Mouse (Mus musculus) intestine, embryonic 15.5 days (tissue): ENCODE measurements around the gene Eid1. TPM values are rescaled to one million over a fixed set of nuclear protein-coding genes. Genes with fewer than 3 reads are reported as not detected.

Experiments used
- ATAC-seq: fragments of 200-750 bp; cut with Nextera tagmentation; 2 replicates; pipeline ENCODE4 v1.8.0; 2017; ENCODE audit warnings: moderate TSS enrichment, moderate library complexity
- H3K27ac ChIP-seq: fragments of 300-500 bp; sonication (generic); 2 replicates; pipeline ENCODE4 v1.5.1; 2015; ENCODE audit warnings: mild to moderate bottlenecking, inconsistent platforms
- H3K27me3 ChIP-seq: fragments of 300-500 bp; sonication (generic); replicated peaks from 2 replicates; pipeline ENCODE4 v1.6.1; 2015; ENCODE audit warnings: inconsistent platforms
- H3K36me3 ChIP-seq: fragments of 300-500 bp; sonication (generic); 2 replicates; pipeline ENCODE4 v1.6.1; 2015; ENCODE audit warnings: inconsistent platforms
- H3K4me1 ChIP-seq: fragments of 300-500 bp; sonication (generic); replicated peaks from 2 replicates; pipeline ENCODE4 v1.6.1; 2015; ENCODE audit warnings: inconsistent platforms
- H3K4me2 ChIP-seq: fragments of 300-500 bp; sonication (generic); replicated peaks from 2 replicates; pipeline ENCODE4 v1.6.1; 2015; ENCODE audit warnings: mild to moderate bottlenecking, inconsistent platforms
- H3K4me3 ChIP-seq: fragments of 300-500 bp; sonication (generic); replicated peaks from 2 replicates; pipeline ENCODE4 v1.5.1; 2015; ENCODE audit warnings: inconsistent platforms
- H3K9ac ChIP-seq: fragments of 300-500 bp; sonication (generic); 2 replicates; pipeline ENCODE4 v1.6.1; 2015; ENCODE audit warnings: inconsistent platforms
- H3K9me3 ChIP-seq: fragments of 300-500 bp; sonication (generic); 2 replicates; pipeline ENCODE4 v1.6.1; 2016; ENCODE audit warnings: inconsistent platforms
- WGBS: fragments of 180-500 bp; shearing (Covaris S2); methylation state at CpG from one replicate; pipeline ENCODE4 v1.1.7; 2015; 5-methylcytosine and 5-hydroxymethylcytosine counted together
- polyA plus RNA-seq: library from polyadenylated mRNA; unstranded; fragments of >200 nt; fragmentation: Nextera tagmentation; extraction: Ambion mirVana; gene quantifications from 2 replicates; pipeline ENCODE4 v1.2.1, GENCODE M21; 2015

The Eid1 gene
- polyA plus RNA-seq, 1 experiment from 2014 or later = 114 TPM

DNA sequence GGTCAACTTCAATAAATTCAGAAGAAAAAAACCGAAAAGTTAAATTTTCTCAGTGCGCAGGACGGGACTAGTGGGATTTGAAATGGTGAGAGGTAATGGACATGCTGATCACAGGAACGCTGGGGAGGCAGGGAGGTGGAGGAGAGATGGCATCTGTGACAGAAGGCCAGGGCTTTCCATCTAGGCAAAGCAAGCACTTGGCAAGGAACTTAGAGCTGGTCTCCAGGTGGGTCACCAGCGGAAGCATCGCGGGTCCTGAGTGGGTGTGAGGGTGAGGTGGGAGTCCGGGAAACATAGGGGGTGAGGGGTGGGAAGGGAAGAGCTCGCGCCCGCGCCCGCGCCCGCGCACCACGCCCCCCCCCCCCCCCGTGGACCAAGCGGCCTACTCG lies 333 bp upstream of the Eid1 start:
- no peaks in the 10 kb centered on the region for H3K27me3 ChIP-seq
- peak overlapping the region; percentile 73 for H3K4me2 ChIP-seq
- peak overlapping the region; percentile 90 for H3K9ac ChIP-seq
- H3K4me3 ChIP-seq = peak overlapping the region; percentile 78
- peak overlapping the region; percentile 89 for H3K27ac ChIP-seq
- 12% methylated on average over 18 of the region's 20 CpGs for WGBS
- H3K9me3 ChIP-seq = no peaks in the 10 kb centered on the region
- peak; percentile 74 for ATAC-seq
- H3K36me3 ChIP-seq = no peaks in the 10 kb centered on the region
- no peaks in the 10 kb centered on the region; the same call in 1 of the 2 replicates for H3K4me1 ChIP-seq

DNA sequence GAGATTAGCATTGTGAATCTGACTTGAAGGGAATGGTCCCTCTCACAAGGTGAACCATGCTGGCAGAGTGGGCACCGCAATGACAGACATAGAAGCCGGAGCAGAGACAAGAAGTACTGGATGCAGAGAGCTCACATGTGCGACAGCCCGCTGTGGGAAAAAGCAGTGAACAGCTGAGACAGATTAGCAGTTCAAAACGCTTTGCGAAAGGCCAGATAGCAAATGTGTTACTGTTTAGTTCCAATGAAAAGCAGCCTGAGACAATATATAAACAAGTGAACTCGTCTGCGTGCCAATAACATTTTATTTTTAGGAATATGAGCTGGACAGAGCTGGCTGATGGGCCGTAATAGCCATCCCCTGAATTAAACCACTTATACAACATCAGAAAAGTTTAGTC lies 8.9 kb downstream of the Eid1 start:
- ATAC-seq = no peak
- Histone ChIP-seq H3K4me1 (peaks cover 13% of the 10 kb centered on the region), H3K4me2 (no peak overlapping the region), H3K27ac (no peak overlapping the region), H3K4me3 (no peak overlapping the region), H3K27me3 (no peaks in the 10 kb centered on the region), H3K9me3 (no peaks in the 10 kb centered on the region), H3K9ac (no peak overlapping the region), H3K36me3 (no peaks in the 10 kb centered on the region)
- WGBS = 56% methylated on average over 9 of the region's 9 CpGs

DNA sequence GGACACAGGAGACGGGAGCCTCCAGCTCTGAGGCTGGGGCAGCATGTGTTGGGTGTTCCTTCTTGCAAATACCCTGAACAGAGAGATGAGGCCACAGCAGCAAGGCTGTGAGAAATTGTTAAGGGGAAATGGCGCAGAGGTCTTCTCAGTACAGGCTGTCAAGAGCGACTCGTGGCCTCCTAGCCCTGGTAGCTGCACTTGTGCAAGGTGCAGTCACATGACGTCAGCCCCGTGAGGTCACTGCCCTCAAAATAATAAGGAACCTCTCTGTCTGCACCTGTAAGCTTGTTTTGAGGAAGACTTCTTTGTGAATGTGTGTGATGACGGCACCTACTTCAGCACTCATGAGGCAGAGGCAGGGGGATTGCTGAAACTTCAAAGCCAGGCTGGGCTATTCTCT lies 11.0 kb downstream of the Eid1 start:
- Histone ChIP-seq H3K9ac (no peak overlapping the region), H3K36me3 (no peaks in the 10 kb centered on the region), H3K9me3 (no peaks in the 10 kb centered on the region), H3K4me1 (peaks cover 13% of the 10 kb centered on the region), H3K27ac (no peak overlapping the region), H3K27me3 (no peaks in the 10 kb centered on the region), H3K4me3 (no peak overlapping the region), H3K4me2 (no peak overlapping the region)
- ATAC-seq = peak; percentile 66
- WGBS = 76% methylated on average over 7 of the region's 7 CpGs

GRCm38 (mm10) chr2:125684559-125685440 lies 11.9 kb downstream of the Eid1 start:
- no peak overlapping the region for H3K4me3 ChIP-seq
- H3K9ac ChIP-seq = no peak overlapping the region
- ATAC-seq = peak; percentile 70
- H3K36me3 ChIP-seq = no peaks in the 10 kb centered on the region
- peaks cover 13% of the 10 kb centered on the region for H3K4me1 ChIP-seq
- no peak overlapping the region for H3K4me2 ChIP-seq
- no peaks in the 10 kb centered on the region for H3K9me3 ChIP-seq
- no peaks in the 10 kb centered on the region for H3K27me3 ChIP-seq
- 50% methylated on average over 10 of the region's 10 CpGs for WGBS
- H3K27ac ChIP-seq = no peak overlapping the region

GRCm38 (mm10) chr2:125685441-125686150 lies 12.7 kb downstream of the Eid1 start:
- Histone ChIP-seq H3K9me3 (no peaks in the 10 kb centered on the region), H3K4me3 (no peak overlapping the region), H3K27ac (no peak overlapping the region), H3K4me1 (peaks cover 13% of the 10 kb centered on the region), H3K36me3 (no peaks in the 10 kb centered on the region), H3K27me3 (no peaks in the 10 kb centered on the region), H3K9ac (no peak overlapping the region), H3K4me2 (no peak overlapping the region)
- no peak for ATAC-seq
- WGBS = 69% methylated on average over 9 of the region's 9 CpGs

DNA sequence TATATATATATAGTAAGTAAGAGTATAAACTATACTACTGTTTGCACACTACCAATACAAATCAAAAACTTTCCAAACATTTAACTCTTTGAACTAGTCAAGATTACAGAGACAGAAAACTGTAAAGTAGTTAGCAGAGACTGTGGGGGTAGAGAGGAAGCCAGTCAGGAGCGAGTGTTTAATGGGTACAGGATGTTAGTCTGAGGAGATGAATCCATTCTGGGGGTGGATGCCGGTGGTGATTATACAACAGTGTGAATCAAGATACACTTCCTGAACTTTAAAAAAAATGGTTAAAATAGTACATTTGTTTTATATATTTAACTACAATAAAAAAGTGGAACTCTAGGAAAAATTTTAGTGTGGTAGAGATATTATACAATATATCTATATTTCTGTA lies 19.1 kb downstream of the Eid1 start:
- Histone ChIP-seq H3K4me1 (0 out of 2 replicates have a peak, but pooled peaks cover 3% of the 10 kb centered on the region), H3K27me3 (no peaks in the 10 kb centered on the region), H3K9ac (no peak overlapping the region), H3K4me3 (no peak overlapping the region), H3K4me2 (no peak overlapping the region), H3K27ac (no peak overlapping the region), H3K9me3 (no peaks in the 10 kb centered on the region), H3K36me3 (no peaks in the 10 kb centered on the region)
- no peak for ATAC-seq
- WGBS = 55% methylated on average over 2 of the region's 2 CpGs

DNA sequence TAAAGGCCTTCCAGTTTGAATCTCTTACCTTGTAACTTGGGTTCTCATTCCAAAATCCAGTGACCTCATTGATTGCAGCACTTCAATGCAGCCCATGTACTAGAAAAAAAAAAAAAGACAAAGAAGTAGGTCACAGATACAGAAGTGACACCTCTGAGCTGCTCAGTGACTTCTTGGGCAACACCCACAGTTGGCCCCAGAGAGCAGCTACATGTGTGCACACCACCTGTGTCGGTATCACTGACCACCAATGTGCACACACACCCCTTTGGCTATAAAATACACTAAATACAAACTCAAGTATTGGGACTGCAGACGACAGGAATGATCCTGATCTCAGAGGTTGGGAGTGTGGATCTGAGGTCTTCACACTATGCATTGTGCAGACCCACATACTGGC lies 21.9 kb downstream of the Eid1 start:
- no peak overlapping the region for H3K27ac ChIP-seq
- no peak for ATAC-seq
- H3K9ac ChIP-seq = no peak overlapping the region
- no peak overlapping the region for H3K4me2 ChIP-seq
- no peaks in the 10 kb centered on the region for H3K9me3 ChIP-seq
- H3K4me1 ChIP-seq = 0 out of 2 replicates have a peak, but pooled peaks cover 3% of the 10 kb centered on the region
- H3K4me3 ChIP-seq = no peak overlapping the region
- no peaks in the 10 kb centered on the region for H3K27me3 ChIP-seq
- H3K36me3 ChIP-seq = no peaks in the 10 kb centered on the region
- 67% methylated on average over 2 of the region's 2 CpGs for WGBS

GRCm38 (mm10) chr2:125696219-125696618 lies 23.3 kb downstream of the Eid1 start:
- Histone ChIP-seq H3K4me2 (no peak overlapping the region), H3K27ac (0 out of 2 replicates have a peak overlapping the region, but pooled peaks have one; percentile 27), H3K9ac (no peak overlapping the region), H3K9me3 (no peaks in the 10 kb centered on the region), H3K36me3 (no peaks in the 10 kb centered on the region), H3K4me3 (no peak overlapping the region), H3K27me3 (no peaks in the 10 kb centered on the region), H3K4me1 (0 out of 2 replicates have a peak, but pooled peaks cover 3% of the 10 kb centered on the region)
- ATAC-seq = peak; percentile 51; the same call in 1 of the 2 replicates
- 56% methylated on average over 2 of the region's 2 CpGs for WGBS

GRCm38 (mm10) chr2:125701606-125702005 lies 28.7 kb downstream of the Eid1 start:
- ATAC-seq = no peak
- Histone ChIP-seq H3K27me3 (no peaks in the 10 kb centered on the region), H3K9ac (no peak overlapping the region), H3K4me2 (no peak overlapping the region), H3K9me3 (no peaks in the 10 kb centered on the region), H3K4me3 (no peak overlapping the region), H3K4me1 (no peaks in the 10 kb centered on the region), H3K36me3 (no peaks in the 10 kb centered on the region), H3K27ac (no peak overlapping the region)
- 69% methylated on average over 2 of the region's 2 CpGs for WGBS

GRCm38 (mm10) chr2:125702851-125703250 lies 30.0 kb downstream of the Eid1 start:
- Histone ChIP-seq H3K4me3 (no peak overlapping the region), H3K4me1 (no peaks in the 10 kb centered on the region), H3K36me3 (no peaks in the 10 kb centered on the region), H3K27ac (no peak overlapping the region), H3K27me3 (no peaks in the 10 kb centered on the region), H3K9ac (no peak overlapping the region), H3K4me2 (no peak overlapping the region), H3K9me3 (no peaks in the 10 kb centered on the region)
- 76% methylated on average over 2 of the region's 2 CpGs for WGBS
- ATAC-seq = no peak

- Histone ChIP-seq H3K27me3 (no peaks in the 10 kb centered on the region), H3K4me3 (no peak overlapping the region), H3K36me3 (no peaks in the 10 kb centered on the region), H3K4me1 (no peaks in the 10 kb centered on the region), H3K9me3 (no peaks in the 10 kb centered on the region), H3K4me2 (no peak overlapping the region), H3K9ac (no peak overlapping the region), H3K27ac (no peak overlapping the region)
- WGBS = 66% methylated on average over 12 of the region's 12 CpGs
- ATAC-seq = no peak
These were observed 32.2 kb downstream of the Eid1 start for GRCm38 (mm10) chr2:125704907-125705631.

GRCm38 (mm10) chr2:125706510-125706921 lies 33.6 kb downstream of the Eid1 start:
- no peak overlapping the region for H3K4me2 ChIP-seq
- H3K9me3 ChIP-seq = no peaks in the 10 kb centered on the region
- no peak for ATAC-seq
- no peak overlapping the region for H3K27ac ChIP-seq
- H3K9ac ChIP-seq = no peak overlapping the region
- H3K36me3 ChIP-seq = no peaks in the 10 kb centered on the region
- 68% methylated on average over 5 of the region's 5 CpGs for WGBS
- no peaks in the 10 kb centered on the region for H3K4me1 ChIP-seq
- H3K27me3 ChIP-seq = no peaks in the 10 kb centered on the region
- H3K4me3 ChIP-seq = no peak overlapping the region
